Mouse (Mus musculus) midbrain, postnatal 0 days (tissue): Measurements from ENCODE around the gene Tepsin. TPM values are rescaled to one million over a fixed set of nuclear protein-coding genes. Genes with fewer than 3 reads are reported as not detected.

Experiments
- ATAC-seq: fragments of 200-750 bp; cut with Nextera tagmentation; 2 replicates; pipeline ENCODE4 v1.8.0; 2017; ENCODE audit warnings: moderate number of reproducible peaks, mild to moderate bottlenecking, moderate TSS enrichment, moderate library complexity; ENCODE audit not compliant: low FRiP score
- DNase-seq: peaks from one replicate; pipeline ENCODE4 v3.0.0-alpha.2; 2015; ENCODE audit warnings: low spot score
- H3K27ac ChIP-seq: fragments of 300-500 bp; sonication (generic); 2 replicates; pipeline ENCODE4 v1.5.1; 2014; ENCODE audit warnings: low read depth, mild to moderate bottlenecking, low read length, mixed read lengths
- H3K27me3 ChIP-seq: fragments of 300-500 bp; sonication (generic); 2 replicates; pipeline ENCODE4 v1.6.1; 2014; ENCODE audit warnings: low read length, control low read depth, mixed read lengths; ENCODE audit not compliant: insufficient read depth
- H3K36me3 ChIP-seq: fragments of 300-500 bp; sonication (generic); 2 replicates; pipeline ENCODE4 v1.6.1; 2014; ENCODE audit warnings: low read length, control low read depth, mixed read lengths; ENCODE audit not compliant: insufficient read depth
- H3K4me1 ChIP-seq: fragments of 300-500 bp; sonication (generic); 2 replicates; pipeline ENCODE4 v1.6.1; 2014; ENCODE audit warnings: mild to moderate bottlenecking, control low read depth, antibody characterized with exemption, low read length, mixed read lengths; ENCODE audit not compliant: insufficient read depth
- H3K4me2 ChIP-seq: fragments of 300-500 bp; sonication (generic); 2 replicates; pipeline ENCODE4 v1.6.1; 2014; ENCODE audit warnings: low read depth, mild to moderate bottlenecking, low read length, mixed read lengths; ENCODE audit not compliant: poor library complexity, severe bottlenecking
- H3K4me3 ChIP-seq: fragments of 300-500 bp; sonication (generic); 2 replicates; pipeline ENCODE4 v1.5.1; 2014; ENCODE audit warnings: low read depth, mild to moderate bottlenecking, low read length, moderate library complexity
- H3K9ac ChIP-seq: fragments of 300-500 bp; sonication (generic); replicated peaks from 2 replicates; pipeline ENCODE4 v1.6.1; 2014; ENCODE audit warnings: mild to moderate bottlenecking, low read length, moderate library complexity, mixed read lengths; ENCODE audit not compliant: poor library complexity, severe bottlenecking
- H3K9me3 ChIP-seq: fragments of 300-500 bp; sonication (generic); 2 replicates; pipeline ENCODE4 v1.6.1; 2016; ENCODE audit warnings: low read length, control low read depth
- CTCF ChIP-seq: IDR thresholded peaks from 2 replicates; pipeline ENCODE4 v1.5.1; 2016; ENCODE audit warnings: antibody characterized with exemption, mild to moderate bottlenecking
- WGBS: fragments of 180-500 bp; shearing (Covaris S2); extraction: QIAGEN DNeasy Blood & Tissue Kit; methylation state at CpG from one replicate; pipeline ENCODE4 v1.1.7; 2014; 5-methylcytosine and 5-hydroxymethylcytosine counted together
- polyA plus RNA-seq: library from polyadenylated mRNA; unstranded; fragments of >200 nt; fragmentation: Nextera tagmentation; extraction: Ambion mirVana; gene quantifications from 2 replicates; pipeline ENCODE4 v1.2.1, GENCODE M21; 2015
- total RNA-seq: library from RNA; depleted of rRNA; stranded (reverse); fragments of >200 nt; gene quantifications from 2 replicates; pipeline ENCODE4 v1.2.3, GENCODE M21; 2014

The Tepsin gene
- total and polyA plus RNA-seq, 2 experiments from 2014 or later = 14.9 to 32.1 TPM

DNA sequence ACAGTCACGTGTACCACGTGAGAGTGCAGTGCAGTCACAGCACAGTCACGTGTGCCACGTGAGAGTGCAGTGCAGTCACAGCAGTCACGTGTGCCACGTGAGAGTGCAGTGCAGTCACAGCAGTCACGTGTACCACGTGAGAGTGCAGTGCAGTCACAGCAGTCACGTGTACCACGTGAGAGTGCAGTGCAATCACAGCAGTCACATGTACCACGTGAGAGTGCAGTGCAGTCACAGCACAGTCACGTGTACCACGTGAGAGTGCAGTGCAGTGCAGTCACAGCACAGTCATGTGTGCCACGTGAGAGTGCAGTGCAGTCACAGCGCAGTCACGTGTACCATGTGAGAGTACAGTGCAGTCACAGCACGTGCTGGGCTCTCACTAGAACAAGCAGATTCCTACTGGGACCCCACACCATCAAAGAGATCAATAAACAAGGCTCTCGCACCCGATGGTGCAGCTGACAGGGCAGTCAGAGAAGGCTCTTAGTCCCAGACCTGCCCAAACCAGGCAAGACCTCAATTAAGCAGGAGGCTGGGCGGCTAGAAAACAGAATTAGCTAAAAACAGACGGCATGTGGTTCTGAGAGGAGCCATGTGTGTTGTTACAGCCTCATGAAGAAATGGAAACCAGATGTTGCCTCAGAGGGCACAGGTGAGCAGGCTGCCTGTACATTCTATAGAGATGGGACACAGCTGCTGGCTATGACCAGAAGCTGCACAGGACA is 16.1 kb upstream of the Tepsin start:
- WGBS = 92% methylated on average over 21 of the region's 21 CpGs
- ATAC-seq = no peak

DNA sequence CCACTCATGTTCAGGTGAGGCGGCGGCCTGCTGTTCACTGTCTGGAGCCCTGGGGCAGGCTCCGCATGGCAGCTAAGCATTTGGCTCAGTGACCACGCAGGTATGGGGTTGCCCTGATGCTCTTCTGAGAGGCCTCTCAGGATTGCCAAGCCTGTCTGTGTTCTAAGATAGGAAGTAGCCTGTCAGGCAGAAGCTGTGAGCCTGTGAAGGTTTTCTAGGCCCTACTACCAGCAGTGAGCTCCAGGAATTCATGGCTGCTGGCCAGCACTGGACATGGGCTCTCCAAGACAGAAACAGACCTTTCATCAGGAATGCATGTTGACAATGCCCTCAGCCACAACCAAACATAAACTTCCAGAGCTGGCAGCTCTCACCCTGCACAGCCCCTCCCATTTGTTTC is 13.6 kb upstream of the Tepsin start:
- TF ChIP-seq CTCF = no peak
- 84% methylated on average over 4 of the region's 4 CpGs for WGBS
- Histone ChIP-seq H3K9ac (no peak overlapping the region), H3K4me1 (no peaks in the 10 kb centered on the region), H3K27me3 (no peaks in the 10 kb centered on the region), H3K36me3 (peaks cover 27% of the 10 kb centered on the region), H3K4me3 (no peak overlapping the region), H3K27ac (no peak overlapping the region), H3K4me2 (no peak overlapping the region), H3K9me3 (no peaks in the 10 kb centered on the region)
- DNase-seq (peak; percentile 32), ATAC-seq (no peak)

More for the DNA sequence above, 16.1 kb upstream of the Tepsin start:
- Histone ChIP-seq H3K9ac (no peak overlapping the region), H3K4me3 (no peak overlapping the region), H3K9me3 (no peaks in the 10 kb centered on the region), H3K27ac (no peak overlapping the region), H3K4me1 (no peaks in the 10 kb centered on the region), H3K36me3 (peaks cover 19% of the 10 kb centered on the region), H3K4me2 (no peak overlapping the region), H3K27me3 (no peaks in the 10 kb centered on the region)
- no peak for TF ChIP-seq CTCF
- DNase-seq = no peak

DNA sequence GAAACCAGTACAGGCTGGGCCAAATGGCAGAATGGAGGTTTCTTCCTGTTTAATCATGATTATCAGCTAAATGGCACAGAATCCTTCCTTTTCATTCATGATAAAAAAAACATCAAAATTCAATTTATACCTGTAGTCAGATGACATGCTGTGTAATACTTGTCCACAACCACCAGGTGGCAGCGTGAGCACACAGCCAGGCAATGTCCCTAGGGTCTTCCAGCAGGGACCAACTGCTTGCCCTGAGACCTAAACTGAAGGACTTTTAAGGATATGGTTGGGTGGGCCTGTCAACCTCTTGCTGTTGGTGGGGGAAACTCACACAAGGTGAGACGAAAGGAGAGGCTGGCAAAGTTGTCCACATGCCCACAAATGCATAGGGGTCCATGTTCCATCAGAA is 12.5 kb upstream of the Tepsin start:
- DNase-seq (peak; percentile 81), ATAC-seq (no peak)
- Histone ChIP-seq H3K36me3 (peaks cover 30% of the 10 kb centered on the region), H3K4me2 (no peak overlapping the region), H3K4me1 (no peaks in the 10 kb centered on the region), H3K9me3 (no peaks in the 10 kb centered on the region), H3K27ac (no peak overlapping the region), H3K27me3 (no peaks in the 10 kb centered on the region), H3K9ac (peak overlapping the region; percentile 24; the same call in 1 of the 2 replicates), H3K4me3 (no peak overlapping the region)
- TF ChIP-seq CTCF = peak; percentile 99
- WGBS = 2% methylated on average over 2 of the region's 2 CpGs

DNA sequence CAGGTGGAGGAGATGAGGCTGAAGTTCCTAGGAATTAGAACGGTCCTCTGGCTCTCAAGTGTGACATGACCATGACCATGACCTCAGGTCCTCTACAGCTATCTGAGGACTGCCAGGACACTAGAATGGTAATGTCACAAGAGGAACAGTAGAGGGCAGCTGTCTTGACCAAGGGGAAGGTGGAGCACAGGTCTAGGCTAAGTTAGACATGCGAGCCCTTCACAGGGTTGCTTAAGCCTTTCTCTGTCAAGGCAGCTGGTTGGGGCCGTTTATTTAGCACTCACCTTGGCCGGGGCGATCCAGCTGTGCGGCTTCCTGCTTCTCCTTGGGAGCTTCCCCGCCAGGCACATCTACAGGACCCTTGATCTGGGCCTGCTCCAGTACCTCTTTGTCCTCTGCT is 12.0 kb upstream of the Tepsin start:
- H3K4me3 ChIP-seq = no peak overlapping the region
- no peaks in the 10 kb centered on the region for H3K27me3 ChIP-seq
- no peaks in the 10 kb centered on the region for H3K4me1 ChIP-seq
- H3K9ac ChIP-seq = peak overlapping the region; percentile 24; the same call in 1 of the 2 replicates
- WGBS = 68% methylated on average over 7 of the region's 7 CpGs
- DNase-seq (peak; percentile 26), ATAC-seq (0 out of 2 replicates have a peak, but pooled peaks have one; percentile 15)
- no peak overlapping the region for H3K4me2 ChIP-seq
- no peak overlapping the region for H3K27ac ChIP-seq
- H3K36me3 ChIP-seq = peaks cover 30% of the 10 kb centered on the region
- TF ChIP-seq CTCF = peak; percentile 45
- no peaks in the 10 kb centered on the region for H3K9me3 ChIP-seq

DNA sequence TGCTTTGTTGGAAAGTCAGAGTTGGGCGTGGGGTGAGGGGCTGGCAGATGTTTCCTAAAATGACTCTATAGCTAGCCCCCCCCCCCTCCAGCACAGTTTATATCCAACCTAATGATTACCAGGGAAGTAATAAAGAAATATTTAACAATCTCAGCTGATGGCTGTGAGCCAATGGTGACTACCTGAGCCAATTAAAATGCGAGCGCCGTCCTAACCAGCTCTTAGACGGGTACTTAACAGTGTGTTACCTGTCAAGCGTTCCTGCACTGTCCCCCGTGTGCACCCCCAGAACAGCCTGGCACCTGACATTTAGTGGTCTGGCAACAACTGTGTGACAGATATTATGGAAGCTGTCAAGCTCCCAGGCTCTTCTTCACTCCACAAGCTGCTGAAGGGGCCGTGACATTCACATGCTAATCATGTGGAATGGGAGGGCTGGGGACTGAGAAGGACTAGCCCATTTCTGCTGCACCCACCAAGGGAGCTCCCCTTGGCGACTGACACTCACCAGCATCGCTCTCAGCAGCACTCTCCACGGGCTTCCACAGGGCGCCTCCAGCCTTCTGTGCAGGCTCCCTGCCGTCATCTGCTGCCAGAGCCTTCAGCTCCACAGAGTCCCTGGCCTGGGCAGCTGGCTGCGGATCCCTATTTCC is 11.2 kb upstream of the Tepsin start:
- Histone ChIP-seq H3K27ac (no peak overlapping the region), H3K4me2 (no peak overlapping the region), H3K36me3 (peaks cover 33% of the 10 kb centered on the region), H3K9ac (no peak overlapping the region), H3K4me1 (no peaks in the 10 kb centered on the region), H3K4me3 (no peak overlapping the region), H3K27me3 (no peaks in the 10 kb centered on the region), H3K9me3 (no peaks in the 10 kb centered on the region)
- WGBS = 72% methylated on average over 14 of the region's 14 CpGs
- ATAC-seq (no peak), DNase-seq (no peak)
- TF ChIP-seq CTCF = no peak

DNA sequence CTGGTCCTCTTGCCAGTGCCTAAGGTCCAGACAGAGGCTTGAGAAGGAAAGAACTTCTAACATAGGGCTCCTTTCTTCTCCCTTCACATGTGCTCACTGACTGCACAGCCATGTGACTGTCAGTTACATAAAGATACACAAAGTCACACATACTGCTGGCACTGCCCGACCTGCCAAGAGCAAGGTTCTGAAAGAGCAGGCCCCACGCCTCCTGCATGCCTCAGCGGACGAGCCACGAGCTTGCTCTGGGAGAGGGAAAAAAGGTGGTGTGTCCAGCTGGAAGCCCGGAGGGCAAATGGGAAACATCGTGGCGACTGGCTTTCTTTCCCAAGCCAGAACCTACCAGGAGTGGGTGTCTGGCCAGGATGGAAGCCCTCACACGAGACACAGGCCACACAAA is 9.3 kb upstream of the Tepsin start:
- WGBS = 88% methylated on average over 9 of the region's 9 CpGs
- no peaks in the 10 kb centered on the region for H3K4me1 ChIP-seq
- H3K9me3 ChIP-seq = no peaks in the 10 kb centered on the region
- ATAC-seq (no peak), DNase-seq (no peak)
- peaks cover 41% of the 10 kb centered on the region for H3K36me3 ChIP-seq
- no peak overlapping the region for H3K9ac ChIP-seq
- H3K4me2 ChIP-seq = no peak overlapping the region
- no peak overlapping the region for H3K4me3 ChIP-seq
- no peak overlapping the region for H3K27ac ChIP-seq
- H3K27me3 ChIP-seq = no peaks in the 10 kb centered on the region
- TF ChIP-seq CTCF = no peak
